Mouse (Mus musculus) heart, postnatal 36 days (tissue): ENCODE results near the gene D130043K22Rik. TPM values are rescaled to one million over a fixed set of nuclear protein-coding genes. Genes with fewer than 3 reads are reported as not detected.
A peak's percentile ranks its signal among the peaks of the same experiment; 100 is the strongest.

Experiments
- DNase-seq, 2 experiments: peaks; one replicate each; pipeline ENCODE4 v3.0.0; 2021 to 2022
- intact Hi-C: fragments of 180-260 bp; cut with DNase I; formaldehyde crosslinking; loops from one replicate; pipeline ENCODE4 v1.15.1; 2025
- total RNA-seq, 2 experiments: library from RNA; stranded (reverse); gene quantifications; 2 replicates each; pipeline ENCODE4 v1.2.3; 2021

D130043K22Rik gene
- total RNA-seq, 2 experiments from 2014 or later: not detected

DNA sequence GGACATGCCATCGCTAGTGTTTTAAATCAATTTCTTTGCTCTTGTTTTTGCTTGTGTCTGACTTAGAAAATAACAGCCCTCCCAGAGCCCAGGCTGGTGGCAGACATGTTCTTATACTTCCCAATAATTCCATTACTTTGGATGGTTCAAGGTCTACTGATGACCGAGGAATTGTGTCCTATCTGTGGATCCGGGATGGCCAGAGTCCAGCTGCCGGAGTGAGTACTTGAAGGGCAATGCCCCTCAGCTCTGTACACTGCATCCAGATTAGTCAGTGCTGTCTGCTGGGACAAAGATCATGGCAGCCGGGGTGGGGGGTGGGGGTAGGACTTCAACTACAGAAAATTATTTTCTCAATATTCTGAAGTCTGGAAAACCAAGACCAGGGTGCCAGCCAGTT is 35.8 kb downstream of the D130043K22Rik start:
- DNase-seq: no peak
- intact Hi-C loops: loop anchor here (5.0 kb wide), 1 partner anchor 42 kb away; no protein-coding TSS in a partner anchor

GRCm38 (mm10) chr13:24882411-24882810 is 37.5 kb downstream of the D130043K22Rik start:
- intact Hi-C loops: loop anchor here (5.0 kb wide), 1 partner anchor 40 kb away; no protein-coding TSS in a partner anchor
- peak in 1 of 2 experiments; percentile 10 for DNase-seq

DNA sequence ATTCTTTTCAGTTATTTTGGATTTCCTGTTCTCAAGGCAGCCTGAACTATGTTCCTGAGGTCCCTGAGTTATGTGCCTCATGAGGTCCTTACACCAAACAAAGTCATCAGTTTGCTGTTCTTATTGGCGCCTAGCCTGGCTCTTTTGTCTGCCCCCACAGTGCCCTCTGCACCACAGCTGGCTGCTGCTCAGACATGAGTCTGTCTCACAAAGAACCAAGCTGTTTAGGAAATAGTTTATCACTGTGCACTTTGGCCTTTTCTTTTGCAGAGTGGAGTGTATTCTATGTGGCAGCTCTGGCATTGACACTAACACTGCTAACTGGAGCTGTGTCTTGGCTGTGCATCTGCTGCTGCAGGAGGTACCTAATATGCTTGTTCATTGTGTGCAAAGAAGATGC is 44.6 kb downstream of the D130043K22Rik start:
- DNase-seq: no peak
- intact Hi-C loops: no loop called here

DNA sequence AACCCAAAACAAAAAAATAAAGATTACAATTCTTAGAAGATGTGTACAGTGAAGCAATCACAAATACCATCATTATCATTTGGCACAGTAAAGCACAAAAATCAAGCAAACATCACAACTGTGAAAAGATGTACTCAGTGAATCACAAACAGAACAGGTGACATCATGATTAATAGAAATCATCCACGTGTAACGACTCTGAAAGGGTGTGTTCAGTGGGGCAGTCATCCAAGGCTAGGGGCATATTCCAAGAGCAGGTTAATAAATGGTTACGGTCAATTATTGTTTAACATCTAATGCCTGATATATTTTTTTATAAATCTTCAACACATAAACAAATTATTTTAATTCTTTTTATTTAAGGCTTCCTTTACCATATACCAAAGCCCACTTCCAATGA is 47.6 kb downstream of the D130043K22Rik start:
- no peak for DNase-seq
- intact Hi-C loops: no loop called here

- DNase-seq: no peak
- intact Hi-C loops: no loop called here
Measured at GRCm38 (mm10) chr13:24893880-24894279, 48.9 kb downstream of the D130043K22Rik start.

DNA sequence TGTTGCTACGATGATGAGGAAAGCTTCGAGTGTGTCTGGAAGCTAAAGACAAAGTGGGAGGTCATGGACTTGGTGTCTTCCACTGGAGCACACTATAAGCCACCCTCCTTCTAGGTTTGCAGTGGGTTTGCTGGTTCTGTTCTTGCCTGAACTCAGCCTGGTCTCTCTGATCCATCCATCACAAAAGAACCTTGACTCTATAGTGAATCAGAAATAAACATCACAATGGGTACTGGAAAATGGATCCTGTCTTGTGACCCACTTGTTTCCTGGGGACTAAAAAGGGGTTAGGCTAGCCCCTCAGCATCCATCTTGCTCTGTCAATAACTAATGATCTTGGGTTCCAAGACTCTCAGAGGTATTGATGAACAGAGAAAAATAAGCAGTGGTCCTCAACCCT is 57.0 kb downstream of the D130043K22Rik start:
- DNase-seq: no peak
- intact Hi-C loops: no loop called here

- intact Hi-C loops: no loop called here
- peak; percentile 21 to 24 for DNase-seq
Measured at GRCm38 (mm10) chr13:24903412-24903811, 58.5 kb downstream of the D130043K22Rik start.

GRCm38 (mm10) chr13:24905422-24905821 is 60.5 kb downstream of the D130043K22Rik start:
- no peak for DNase-seq
- intact Hi-C loops: no loop called here

DNA sequence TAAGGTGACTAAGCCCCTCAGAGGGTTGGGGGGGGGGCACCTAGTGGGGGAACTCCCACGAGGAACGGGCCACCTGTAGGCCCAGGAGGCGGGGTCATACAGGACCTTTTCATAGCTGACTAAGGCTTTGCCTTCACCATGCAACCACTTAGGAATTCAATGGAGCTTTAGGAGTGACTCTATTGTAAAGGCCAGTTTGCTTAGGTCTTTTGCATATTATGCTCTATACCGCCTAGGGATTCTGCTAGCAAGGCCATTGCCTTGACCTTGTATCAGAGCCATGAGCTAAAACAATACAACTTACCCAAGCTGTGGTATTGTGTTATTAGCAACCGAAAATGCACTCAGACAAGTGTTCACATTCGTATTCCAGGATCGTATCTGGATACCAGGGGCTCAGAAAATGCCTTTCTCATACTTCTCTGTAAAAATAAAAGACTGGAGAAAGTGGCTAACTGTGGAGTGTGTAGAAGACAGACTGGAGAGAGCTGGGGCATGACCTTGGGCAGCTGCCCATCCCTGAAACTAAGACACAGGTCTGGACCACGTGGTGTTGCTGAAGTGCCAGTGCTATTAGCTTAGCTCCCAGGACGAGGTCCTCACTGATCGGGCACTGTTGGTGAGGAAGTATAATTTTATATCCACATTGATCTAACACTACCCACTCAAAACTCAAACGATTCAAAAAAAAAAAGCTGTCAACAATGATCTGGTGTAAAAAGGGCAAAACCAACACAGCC is 62.1 kb downstream of the D130043K22Rik start:
- DNase-seq: no peak
- intact Hi-C loops: no loop called here

GRCm38 (mm10) chr13:24909112-24909511 is 64.2 kb downstream of the D130043K22Rik start:
- intact Hi-C loops: no loop called here
- no peak for DNase-seq

- intact Hi-C loops: no loop called here
- DNase-seq: no peak
Measured at GRCm38 (mm10) chr13:24913576-24913975, 68.6 kb downstream of the D130043K22Rik start.

GRCm38 (mm10) chr13:24914915-24915314 is 70.0 kb downstream of the D130043K22Rik start:
- no peak for DNase-seq
- intact Hi-C loops: loop anchor here (5.0 kb wide), 1 partner anchor 73 kb away; no protein-coding TSS in a partner anchor

- intact Hi-C loops: loop anchor here (5.0 kb wide), 1 partner anchor 74 kb away; no protein-coding TSS in a partner anchor
- no peak for DNase-seq
Measured at GRCm38 (mm10) chr13:24915831-24916230, 70.9 kb downstream of the D130043K22Rik start.

- intact Hi-C loops: loop anchor here (5.0 to 10.0 kb wide), 4 partner anchors 38 to 438 kb away; partner anchors contain the start of genes Acot13 and Tdp2
- peak; percentile 44 to 48 for DNase-seq
Measured at GRCm38 (mm10) chr13:24920333-24920977, 75.5 kb downstream of the D130043K22Rik start.

- intact Hi-C loops: loop anchor here (5.0 to 10.0 kb wide), 4 partner anchors 39 to 439 kb away; partner anchors contain the start of genes Acot13 and Tdp2
- no peak for DNase-seq
Measured at GRCm38 (mm10) chr13:24921281-24921680, 76.3 kb downstream of the D130043K22Rik start.

DNA sequence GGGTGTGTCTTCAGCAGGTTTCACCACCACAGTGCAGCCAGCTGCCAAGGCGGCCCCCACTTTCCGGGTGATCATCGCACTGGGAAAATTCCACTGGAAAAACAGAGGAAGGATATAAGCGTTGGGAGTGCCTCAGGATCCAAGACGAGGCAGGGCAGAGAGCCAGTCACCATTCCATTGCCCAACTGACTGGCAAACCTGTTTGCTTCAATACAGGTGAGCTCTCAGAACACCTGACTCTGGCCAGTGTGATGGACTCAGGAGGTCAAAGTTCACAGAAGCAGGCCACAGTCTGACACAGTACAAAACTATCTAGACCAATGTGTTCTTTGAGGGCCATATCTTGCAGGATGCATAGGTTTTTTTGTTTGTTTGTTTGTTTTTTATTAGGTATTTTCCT is 79.1 kb downstream of the D130043K22Rik start:
- no peak for DNase-seq
- intact Hi-C loops: loop anchor here (5.0 to 10.0 kb wide), 4 partner anchors 42 to 442 kb away; partner anchors contain the start of genes Acot13 and Tdp2

GRCm38 (mm10) chr13:24930591-24930990 is 85.7 kb downstream of the D130043K22Rik start:
- DNase-seq: no peak
- intact Hi-C loops: no loop called here

- DNase-seq: no peak
- intact Hi-C loops: no loop called here
Measured at GRCm38 (mm10) chr13:24933199-24933598, 88.3 kb downstream of the D130043K22Rik start.

- DNase-seq: no peak
- intact Hi-C loops: no loop called here
Measured at GRCm38 (mm10) chr13:24936772-24937107, 91.8 kb downstream of the D130043K22Rik start.

DNA sequence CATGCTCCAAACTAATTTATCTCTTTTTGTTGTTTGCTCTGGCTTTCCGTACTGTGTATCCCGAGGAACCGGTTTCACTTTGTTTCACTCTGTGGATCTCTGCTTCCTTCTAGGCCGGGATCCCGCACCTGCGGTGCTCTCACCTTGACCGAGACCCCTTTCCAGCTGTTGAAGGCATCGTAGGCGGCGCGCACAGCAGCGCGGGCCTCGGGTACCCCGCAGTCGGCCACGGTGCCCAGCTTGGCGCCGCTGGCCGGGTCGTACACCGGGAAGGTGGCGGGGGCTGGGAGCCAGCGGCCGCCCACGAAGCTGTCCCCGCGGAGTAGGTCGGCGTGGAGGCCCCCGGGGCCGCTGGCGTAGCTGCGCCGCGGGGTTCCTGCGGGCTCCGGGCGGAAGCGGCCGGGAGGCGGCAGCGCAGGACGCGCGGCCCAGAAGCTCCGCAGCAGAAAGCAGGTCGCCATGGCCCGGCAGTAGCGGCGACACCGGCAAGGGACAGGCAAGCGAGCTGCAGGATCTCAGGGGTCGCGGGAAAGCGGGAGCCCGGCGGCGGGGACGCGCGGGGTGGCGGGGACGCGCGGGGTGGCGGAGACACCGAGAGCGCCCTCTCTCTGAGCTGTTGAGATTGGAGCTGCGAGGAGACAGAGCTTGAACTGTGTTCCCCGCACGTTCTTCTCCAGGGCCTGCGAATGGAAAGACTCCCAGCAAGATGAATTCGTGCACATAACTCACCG is 92.3 kb downstream of the D130043K22Rik start, which contains the start of gene Aldh5a1:
TSS of gene Aldh5a1 (minus strand) at position 554 of the 731 bp plus-strand sequence.
- intact Hi-C loops: no loop called here

DNA sequence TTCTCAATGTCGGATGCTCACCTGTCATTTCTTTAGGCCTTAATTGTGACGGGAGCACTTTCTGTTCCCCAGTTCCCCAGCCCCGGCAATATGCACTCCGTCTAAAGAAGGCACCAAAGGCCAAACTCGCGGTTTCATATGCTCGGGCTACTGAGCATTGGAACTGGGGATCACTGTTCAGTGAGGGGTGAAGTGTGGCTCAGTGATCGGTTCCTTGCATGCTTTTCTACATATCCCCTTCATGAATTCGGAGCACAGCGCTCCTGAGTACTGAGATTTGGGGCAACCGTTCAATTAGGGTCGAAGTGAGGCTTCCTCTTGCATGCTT is 92.9 kb downstream of the D130043K22Rik start:
- no peak for DNase-seq
- intact Hi-C loops: loop anchor here (1.0 kb wide), 1 partner anchor 50 kb away; no protein-coding TSS in a partner anchor

More for the DNA sequence above, 92.3 kb downstream of the D130043K22Rik start, which contains the start of gene Aldh5a1:
- peak; percentile 78 to 79 for DNase-seq
